Mouse (Mus musculus) bone marrow, adult 2 months (tissue): ENCODE results near the gene Lrrc38.

Source experiments
- CTCF ChIP-seq: fragments of 200-500 bp; IDR thresholded peaks from 2 replicates; pipeline ENCODE4 v1.5.1; 2011; ENCODE audit warnings: low read length, control low read depth; ENCODE audit not compliant: control insufficient read depth, insufficient read depth
- POLR2A ChIP-seq: fragments of 200-500 bp; IDR thresholded peaks from 2 replicates; pipeline ENCODE4 v1.6.1; 2011; ENCODE audit warnings: low read depth, mild to moderate bottlenecking, control low read depth, low read length, borderline replicate concordance; ENCODE audit not compliant: control insufficient read depth

DNA sequence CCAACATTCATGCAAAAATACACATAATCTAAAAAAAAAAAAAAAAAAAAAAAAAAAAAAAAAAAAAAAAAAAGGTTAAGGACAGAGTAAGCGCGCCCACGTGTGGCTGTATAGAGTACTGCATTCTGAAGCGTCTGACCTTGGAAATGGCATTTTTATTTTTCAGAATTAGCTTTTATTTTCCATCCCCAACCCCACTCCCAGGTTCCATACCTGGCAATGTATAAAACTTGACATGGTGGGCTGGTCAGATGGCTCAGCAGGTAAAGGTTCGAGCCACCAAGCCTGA is 31.1 kb downstream of the Lrrc38 start:
- no peak for TF ChIP-seq POLR2A
- peak; percentile 17; the same call in 1 of the 2 replicates for TF ChIP-seq CTCF
